Mouse (Mus musculus): Measurements from ENCODE around the gene Atg4a-ps.

DNA sequence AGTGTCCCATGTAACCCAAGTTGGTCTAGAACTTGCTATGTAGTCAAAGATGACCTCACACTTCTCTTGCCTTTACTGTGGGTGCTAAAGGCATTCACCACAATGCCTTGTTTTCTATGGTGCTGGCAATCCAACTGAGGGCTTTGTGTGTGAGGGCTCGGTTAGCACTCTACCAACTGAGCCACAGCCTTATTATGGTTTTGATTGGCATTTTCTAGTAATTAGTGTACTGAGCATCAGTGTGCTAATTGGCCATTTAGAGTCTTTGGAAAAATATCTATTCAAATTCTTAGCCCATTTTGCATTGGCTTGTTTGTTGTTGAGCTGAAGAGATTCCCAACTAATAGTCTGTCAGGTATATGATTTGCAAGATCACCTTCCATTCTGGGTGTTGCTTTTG, 8.2 kb downstream of the Atg4a-ps start:
- TF ChIP-seq CTCF (IDR thresholded peaks at IDR 0.05; ENCODE audit: extremely low read depth, insufficient read length, insufficient replicate concordance, low read depth, low read length) = no peak
- no peak for TF ChIP-seq POLR2A (IDR thresholded peaks at IDR 0.05; ENCODE audit: low read depth, low read length)

Data from small intestine, adult 2 months (tissue).